Mouse (Mus musculus) lung, adult 2 months (tissue): ENCODE results near the gene Brinp2.

ENCODE experiments used
- CTCF ChIP-seq: fragments of 200-500 bp; IDR thresholded peaks from 2 replicates; pipeline ENCODE4 v1.5.1; 2011; ENCODE audit warnings: mild to moderate bottlenecking, low read length, control low read depth; ENCODE audit not compliant: insufficient read depth
- POLR2A ChIP-seq: fragments of 200-500 bp; IDR thresholded peaks from 2 replicates; pipeline ENCODE4 v1.6.1; 2011; ENCODE audit warnings: low read depth, mild to moderate bottlenecking, control low read depth, low read length, borderline replicate concordance; ENCODE audit errors: extremely low read depth

DNA sequence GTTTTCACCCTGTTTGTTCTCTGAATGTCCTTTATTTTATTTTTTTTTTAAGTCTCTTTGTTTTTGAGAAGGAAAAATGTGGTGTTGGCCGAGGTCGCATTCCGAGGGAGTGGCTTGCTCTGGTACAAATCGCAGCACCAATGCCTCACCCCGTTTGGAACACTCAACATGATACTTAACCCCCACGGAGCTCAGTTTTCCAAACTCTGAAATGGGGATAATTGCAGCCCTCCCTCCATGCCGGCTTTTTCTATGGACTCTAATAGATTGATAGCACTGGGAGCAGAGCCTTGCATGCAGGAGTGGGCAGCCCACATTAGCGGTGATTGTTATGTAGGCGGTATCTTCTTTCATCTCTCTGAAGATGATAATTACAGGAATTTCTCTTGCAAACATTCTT is 140.5 kb downstream of the Brinp2 start:
- TF ChIP-seq CTCF, result no peak
- TF ChIP-seq POLR2A, result no peak
